Mouse (Mus musculus): ENCODE data around the gene Eipr1.

GRCm38 (mm10) chr12:28743328-28743727 is 8.3 kb upstream of the Eipr1 start:
- TF ChIP-seq CTCF (IDR thresholded peaks at IDR 0.05; ENCODE audit: low read depth), result no peak
- TF ChIP-seq EP300 (IDR thresholded peaks at IDR 0.05; ENCODE audit: low read depth), result peak; percentile 83
